Mouse (Mus musculus) bone marrow, adult 2 months (tissue): Measurements from ENCODE around the gene Rac1. TPM values are rescaled to one million over a fixed set of nuclear protein-coding genes. Genes with fewer than 3 reads are reported as not detected.

Source experiments
- H3K27ac ChIP-seq: fragments of 200-500 bp; 2 replicates; pipeline ENCODE4 v1.5.1; 2012; ENCODE audit warnings: low read depth, mild to moderate bottlenecking, control low read depth, inconsistent platforms, low read length; ENCODE audit not compliant: control insufficient read depth, poor library complexity, insufficient read depth
- H3K4me1 ChIP-seq: fragments of 200-500 bp; 2 replicates; pipeline ENCODE4 v1.6.1; 2011; ENCODE audit warnings: low read length; ENCODE audit not compliant: control insufficient read depth, insufficient read depth
- H3K4me3 ChIP-seq: fragments of 200-500 bp; replicated peaks from 2 replicates; pipeline ENCODE3; 2011; ENCODE audit warnings: mild to moderate bottlenecking, low read depth, low read length, control low read depth; ENCODE audit not compliant: control insufficient read depth
- CTCF ChIP-seq: fragments of 200-500 bp; IDR thresholded peaks from 2 replicates; pipeline ENCODE4 v1.5.1; 2011; ENCODE audit warnings: low read length, control low read depth; ENCODE audit not compliant: control insufficient read depth, insufficient read depth
- POLR2A ChIP-seq: fragments of 200-500 bp; IDR thresholded peaks from 2 replicates; pipeline ENCODE4 v1.6.1; 2011; ENCODE audit warnings: low read depth, mild to moderate bottlenecking, control low read depth, low read length, borderline replicate concordance; ENCODE audit not compliant: control insufficient read depth
- WGBS: fragments of 180-500 bp; shearing (Covaris S2); methylation state at CpG from one replicate; pipeline ENCODE4 v1.1.7; 2018; 5-methylcytosine and 5-hydroxymethylcytosine counted together
- polyA plus RNA-seq: library from polyadenylated mRNA; stranded (reverse); fragments of >200 nt; gene quantifications from 2 replicates; pipeline ENCODE4 v1.2.4, GENCODE M21; 2011; ENCODE audit warnings: low replicate concordance; ENCODE audit not compliant: missing spikeins, insufficient read depth, insufficient read length

The Rac1 gene
- polyA plus RNA-seq, 1 experiment, result 92.5 TPM

DNA sequence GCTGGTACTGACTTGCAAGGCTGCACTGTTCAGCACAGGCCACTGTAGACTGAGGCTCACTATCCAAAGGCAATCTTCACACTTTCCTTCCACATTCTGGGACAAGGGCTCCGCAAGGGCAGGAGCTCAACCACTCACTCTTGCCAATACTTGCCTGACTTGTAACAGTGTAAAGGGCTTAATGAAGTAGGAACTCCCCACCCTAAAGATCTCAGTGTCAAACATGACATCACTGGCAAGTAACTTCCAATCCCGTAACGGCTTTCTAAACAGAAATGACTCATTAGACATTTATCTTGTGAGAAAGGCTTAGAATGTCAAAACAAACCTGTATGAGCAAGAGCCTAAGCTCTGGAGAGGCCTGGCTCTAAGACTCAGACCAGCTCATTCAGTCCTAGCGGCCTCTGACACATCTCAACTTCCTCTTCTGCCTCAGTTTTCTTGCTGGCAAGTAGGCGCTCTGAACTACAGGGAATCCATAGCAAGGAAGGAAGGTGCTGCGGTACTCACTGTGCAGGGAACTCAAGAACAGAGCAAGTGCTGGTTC, 9.7 kb downstream of the Rac1 start:
- peaks cover 5% of the 10 kb centered on the region for H3K4me1 ChIP-seq
- no peak overlapping the region for H3K4me3 ChIP-seq
- peak overlapping the region; percentile 23; the same call in 1 of the 2 replicates for H3K27ac ChIP-seq
- TF ChIP-seq CTCF (no peak), POLR2A (no peak)
- 33% methylated on average over 6 of the region's 6 CpGs for WGBS

GRCm38 (mm10) chr5:143517436-143517835, 10.4 kb downstream of the Rac1 start:
- Histone ChIP-seq H3K4me1 (peaks cover 5% of the 10 kb centered on the region), H3K27ac (no peak overlapping the region), H3K4me3 (no peak overlapping the region)
- 54% methylated on average over 6 of the region's 6 CpGs for WGBS
- TF ChIP-seq POLR2A (no peak), CTCF (no peak)

GRCm38 (mm10) chr5:143517005-143517404, 10.8 kb downstream of the Rac1 start:
- H3K4me3 ChIP-seq, result no peak overlapping the region
- no peak overlapping the region for H3K27ac ChIP-seq
- 78% methylated on average over 11 of the region's 11 CpGs for WGBS
- no peak for TF ChIP-seq POLR2A
- no peak for TF ChIP-seq CTCF
- peaks cover 5% of the 10 kb centered on the region for H3K4me1 ChIP-seq

GRCm38 (mm10) chr5:143514878-143515277, 13.0 kb downstream of the Rac1 start:
- no peak overlapping the region for H3K4me3 ChIP-seq
- 91% methylated on average over 5 of the region's 5 CpGs for WGBS
- H3K4me1 ChIP-seq, result peaks cover 3% of the 10 kb centered on the region
- no peak for TF ChIP-seq CTCF
- no peak for TF ChIP-seq POLR2A
- H3K27ac ChIP-seq, result no peak overlapping the region

GRCm38 (mm10) chr5:143512305-143512704, 15.5 kb downstream of the Rac1 start:
- 38% methylated on average over 4 of the region's 4 CpGs for WGBS
- no peak for TF ChIP-seq POLR2A
- no peak for TF ChIP-seq CTCF
- Histone ChIP-seq H3K4me3 (no peak overlapping the region), H3K27ac (no peak overlapping the region), H3K4me1 (no peaks in the 10 kb centered on the region; the same call in 1 of the 2 replicates)

- TF ChIP-seq POLR2A, result no peak
Measured at GRCm38 (mm10) chr5:143511577-143511976, 16.3 kb downstream of the Rac1 start.

GRCm38 (mm10) chr5:143509737-143510136, 18.1 kb downstream of the Rac1 start:
- H3K4me3 ChIP-seq, result no peak overlapping the region
- H3K4me1 ChIP-seq, result no peaks in the 10 kb centered on the region; the same call in 1 of the 2 replicates
- WGBS, result 33% methylated on average over 11 of the region's 11 CpGs

More at GRCm38 (mm10) chr5:143511577-143511976, 16.3 kb downstream of the Rac1 start:
- no peak overlapping the region for H3K27ac ChIP-seq
- H3K4me1 ChIP-seq, result no peaks in the 10 kb centered on the region; the same call in 1 of the 2 replicates
- H3K4me3 ChIP-seq, result no peak overlapping the region
- 67% methylated on average over 4 of the region's 4 CpGs for WGBS

GRCm38 (mm10) chr5:143509294-143509693, 18.5 kb downstream of the Rac1 start:
- no peaks in the 10 kb centered on the region; the same call in 1 of the 2 replicates for H3K4me1 ChIP-seq

More at GRCm38 (mm10) chr5:143509737-143510136, 18.1 kb downstream of the Rac1 start:
- no peak overlapping the region for H3K27ac ChIP-seq
- TF ChIP-seq POLR2A, result no peak
- no peak for TF ChIP-seq CTCF

More at GRCm38 (mm10) chr5:143509294-143509693, 18.5 kb downstream of the Rac1 start:
- no peak overlapping the region for H3K4me3 ChIP-seq
- no peak for TF ChIP-seq CTCF
- no peak for TF ChIP-seq POLR2A
- H3K27ac ChIP-seq, result no peak overlapping the region
- WGBS, result 31% methylated on average over 9 of the region's 9 CpGs
